Mouse (Mus musculus): ENCODE measurements at regions not wholly inside any gene's neighbourhood (a gene's known extent, or its start where the extent isn't known, plus 50 kb on each side); places are given as distances from the start of the nearest gene placed in this dataset.

DNA sequence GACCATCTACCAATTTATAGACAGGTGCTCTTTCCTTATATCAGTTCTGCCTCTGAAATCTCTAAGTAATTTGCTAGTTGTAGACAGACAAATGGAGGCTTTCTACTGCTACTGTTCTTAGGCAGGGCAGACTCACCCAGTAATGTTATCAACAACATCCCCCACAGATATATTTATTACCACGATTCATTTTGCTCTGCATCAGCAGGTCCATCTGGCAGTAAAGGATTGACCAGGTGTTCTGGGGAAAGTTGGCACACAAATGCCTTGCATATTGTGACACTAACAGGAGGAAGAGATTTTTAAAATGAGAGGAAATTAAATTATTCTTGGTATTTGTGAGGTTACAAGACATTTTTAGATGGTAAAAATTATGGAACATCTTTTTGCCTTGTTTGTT lies 627.3 kb upstream of the Tmprss15 start:
- DNase-seq, result peak; percentile 80

DNA sequence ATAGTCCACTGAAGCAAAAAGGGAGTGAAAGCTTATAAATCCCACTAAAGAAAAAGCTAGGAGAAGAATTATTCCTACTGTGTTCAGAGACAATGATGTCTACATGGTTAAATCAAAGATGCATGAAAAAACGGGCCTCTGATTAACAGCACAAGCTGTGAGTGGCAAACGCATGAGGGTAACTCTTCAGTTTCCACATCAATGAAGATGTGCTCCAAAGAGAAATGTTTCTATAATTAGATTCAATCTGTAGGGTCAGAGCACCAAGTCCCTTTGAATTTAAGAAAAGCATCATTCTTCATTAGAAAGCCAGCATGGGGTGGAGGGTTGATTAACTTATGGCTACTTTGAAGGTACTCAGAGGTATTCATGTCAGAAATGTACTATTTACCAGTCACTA lies 601.5 kb upstream of the Tmprss15 start:
- no peak for DNase-seq

DNA sequence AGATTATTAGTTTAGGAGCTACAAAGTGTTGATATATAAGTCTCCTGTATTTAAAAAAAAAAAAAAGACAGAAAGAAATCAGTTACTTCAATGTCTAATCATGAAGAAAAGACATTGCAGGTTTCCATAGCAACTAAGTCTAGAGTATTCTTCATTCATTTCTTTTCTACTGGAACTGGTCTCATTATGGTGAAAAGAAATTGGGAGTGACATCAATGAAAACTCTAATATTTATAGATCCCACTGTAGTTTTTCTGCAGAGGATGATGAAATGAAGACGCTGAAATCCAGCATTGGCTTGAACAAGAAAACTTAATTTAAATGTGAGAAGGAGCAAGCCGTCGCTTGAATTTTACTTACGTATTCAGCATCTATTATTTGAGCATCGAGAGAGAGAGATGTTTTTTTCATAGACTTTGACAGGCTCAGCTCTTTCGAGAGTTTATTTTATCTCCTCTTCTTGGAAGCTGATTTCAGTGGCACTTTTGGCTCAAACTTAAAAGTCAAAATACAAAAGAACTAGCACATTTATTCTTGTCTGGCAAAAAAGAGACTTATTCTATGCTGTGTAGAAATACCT lies 560.4 kb upstream of the Tmprss15 start:
- no peak for DNase-seq

DNA sequence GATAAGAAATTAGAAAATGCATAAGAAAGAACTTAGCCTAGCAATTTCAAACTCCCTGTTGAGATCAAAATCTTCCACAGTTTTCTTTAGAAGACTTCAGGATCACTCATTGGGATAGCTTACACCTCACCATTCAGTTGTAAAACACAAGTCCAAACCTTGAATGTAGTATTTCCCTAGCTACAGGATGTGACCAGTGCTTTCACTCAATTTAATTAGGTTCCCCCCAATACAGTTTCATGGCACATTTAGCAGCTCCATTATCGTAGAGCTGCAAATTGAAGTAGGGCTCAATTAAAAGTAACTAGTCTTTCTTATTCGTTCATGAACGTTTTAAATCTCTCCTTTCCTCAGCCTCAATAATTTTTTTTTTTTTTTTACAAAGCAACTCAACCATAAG lies 550.0 kb upstream of the Tmprss15 start:
- DNase-seq, result no peak

DNA sequence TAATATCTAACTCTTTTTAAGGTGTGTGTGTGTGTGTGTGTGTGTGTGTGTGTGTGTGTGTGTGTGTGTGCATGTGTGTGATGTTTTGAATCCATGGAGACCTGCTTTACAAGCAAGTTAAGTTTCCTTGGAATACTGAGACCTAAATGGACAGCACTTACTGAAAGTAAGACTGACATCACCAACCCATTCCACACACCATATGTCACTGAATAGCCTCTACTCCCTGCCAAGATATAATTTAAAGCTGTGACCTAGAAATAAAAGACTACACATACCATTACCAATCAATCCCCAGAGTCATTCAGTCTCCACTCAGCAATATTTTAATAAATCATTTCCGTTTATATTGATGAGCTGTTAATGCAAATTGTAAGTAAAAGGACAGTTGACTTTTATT lies 536.2 kb upstream of the Tmprss15 start:
- DNase-seq, result no peak

DNA sequence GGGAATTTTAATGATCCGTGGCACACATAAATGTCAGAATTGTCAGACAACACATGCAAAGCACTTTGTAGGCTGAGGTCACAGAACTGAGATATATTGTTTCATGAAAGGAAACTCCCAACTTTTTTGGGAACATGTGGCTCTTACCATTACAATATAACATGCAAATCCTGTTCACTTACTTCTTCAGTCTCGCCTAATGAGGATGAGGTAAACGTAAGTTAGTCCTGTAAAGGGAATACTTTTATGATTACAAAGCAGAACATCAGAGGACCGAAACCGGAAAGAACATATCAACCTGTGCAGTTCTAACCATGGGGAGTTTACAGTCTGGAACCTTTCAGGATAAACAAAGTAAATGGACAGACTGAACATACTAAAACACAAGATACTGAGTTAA lies 520.1 kb upstream of the Tmprss15 start:
- DNase-seq, result no peak

DNA sequence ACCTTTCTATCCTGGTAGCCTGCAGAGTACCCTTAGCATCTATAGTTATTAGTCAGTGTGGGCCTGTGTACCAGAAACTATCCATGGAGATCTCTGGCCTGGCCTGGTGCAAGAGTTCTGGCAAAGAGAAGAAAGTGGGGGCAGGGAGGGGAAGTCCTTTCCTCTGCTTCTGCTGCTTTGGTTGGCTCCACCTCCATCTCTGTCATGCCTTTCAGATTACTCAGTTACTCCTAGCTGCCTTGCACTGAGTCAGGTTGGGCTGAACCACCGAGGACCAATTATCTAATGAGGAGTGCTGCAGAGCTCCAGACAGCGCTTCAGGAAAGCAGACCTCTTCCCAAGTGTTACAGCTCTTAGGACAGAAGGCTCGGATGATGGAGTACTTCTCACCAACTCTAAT lies 500.0 kb upstream of the Tmprss15 start:
- no peak for DNase-seq

DNA sequence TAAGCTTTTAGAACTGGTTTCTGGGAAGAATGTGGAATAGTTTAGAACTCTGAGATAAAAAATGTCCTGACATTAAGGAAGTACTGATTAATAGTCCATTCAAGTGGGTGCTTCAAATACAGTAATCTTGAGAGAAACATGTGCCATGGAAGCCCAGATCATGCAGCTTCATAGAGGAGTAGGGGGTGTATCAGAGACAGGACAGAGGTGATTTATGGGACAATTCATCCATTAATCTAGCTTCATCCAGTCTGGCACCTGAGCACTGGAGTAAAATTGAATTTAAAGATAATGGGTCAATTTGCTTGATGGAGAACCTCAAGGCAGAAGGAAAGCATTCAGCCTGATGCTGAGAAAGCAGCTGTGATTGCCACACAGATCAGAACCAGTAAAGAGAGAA lies 494.8 kb upstream of the Tmprss15 start:
- no peak for DNase-seq

DNA sequence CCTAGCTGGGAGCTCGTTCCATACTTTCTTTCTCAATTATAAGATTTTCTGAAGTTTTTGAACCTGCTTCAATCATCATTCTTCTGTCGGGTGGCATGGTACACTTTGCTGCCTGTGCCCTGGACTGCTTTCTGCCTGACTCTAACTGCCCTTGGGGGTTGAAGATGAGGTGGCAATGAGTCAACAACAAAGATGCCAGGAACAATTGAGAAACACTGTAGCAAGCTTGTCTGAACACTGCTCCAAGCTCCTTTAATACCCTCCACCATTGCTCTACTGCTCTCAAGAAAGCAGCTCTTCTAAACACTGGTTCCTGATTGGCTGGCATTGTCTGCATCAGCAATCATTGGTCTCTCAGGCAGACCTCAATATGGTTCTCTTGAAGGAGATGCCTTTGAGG lies 480.0 kb upstream of the Tmprss15 start:
- DNase-seq, result no peak

DNA sequence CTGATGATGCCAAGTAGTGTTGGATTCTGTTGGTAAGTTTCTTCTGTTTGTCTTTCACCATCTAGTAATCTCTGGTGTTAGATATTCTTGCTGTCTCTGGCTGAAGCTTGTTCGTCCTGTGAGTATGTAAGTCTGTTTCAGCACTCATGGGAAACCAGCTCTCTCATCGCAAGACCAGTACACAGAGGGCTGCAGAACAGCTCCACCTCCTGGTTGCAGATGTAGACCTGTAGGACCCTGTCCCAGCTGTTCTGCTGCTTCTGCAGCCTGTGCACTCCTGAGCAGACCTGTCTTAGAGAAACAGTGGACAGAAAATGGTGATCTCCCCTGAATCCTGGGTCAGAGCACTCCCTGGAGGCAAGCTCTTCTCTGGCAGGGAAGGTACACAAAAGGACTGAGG lies 443.5 kb upstream of the Tmprss15 start:
- DNase-seq, result no peak

DNA sequence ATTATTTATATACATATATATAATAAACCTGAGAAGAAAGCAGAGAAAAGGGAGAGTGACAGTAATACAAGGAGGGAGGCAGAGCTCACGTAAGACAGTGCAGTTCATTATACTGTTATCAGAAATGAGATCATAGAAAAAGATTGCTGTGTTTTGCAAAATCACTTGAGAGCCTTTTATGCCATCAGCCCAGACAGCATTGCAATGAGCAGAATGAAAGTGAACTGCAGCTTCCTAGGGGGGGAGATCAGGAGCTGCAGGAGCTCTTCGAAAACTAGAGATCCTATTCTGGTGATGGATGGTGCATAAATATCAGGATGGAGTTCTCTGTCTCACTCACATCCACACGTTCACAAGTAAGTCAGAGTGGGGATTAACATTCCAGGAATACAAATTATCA lies 401.6 kb upstream of the Tmprss15 start:
- DNase-seq, result no peak

DNA sequence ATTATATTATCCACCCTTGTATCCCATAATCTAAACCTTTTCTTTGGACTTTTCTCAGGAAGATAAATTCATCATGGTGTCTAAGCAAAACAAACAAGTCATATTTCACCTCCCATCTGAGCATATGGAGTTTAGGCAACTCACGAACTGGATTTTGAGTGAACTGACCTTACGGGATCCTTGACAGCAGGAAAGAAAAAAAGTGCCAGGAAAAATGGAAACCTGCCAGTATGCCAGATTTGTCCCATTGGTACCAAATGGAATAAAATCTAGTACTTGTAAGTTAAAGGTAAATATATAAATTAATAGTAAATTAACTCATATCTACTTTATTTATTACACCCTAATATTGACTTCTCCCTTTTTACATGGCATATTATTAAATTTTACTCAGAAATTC lies 360.0 kb upstream of the Tmprss15 start:
- peak; percentile 20 for DNase-seq

DNA sequence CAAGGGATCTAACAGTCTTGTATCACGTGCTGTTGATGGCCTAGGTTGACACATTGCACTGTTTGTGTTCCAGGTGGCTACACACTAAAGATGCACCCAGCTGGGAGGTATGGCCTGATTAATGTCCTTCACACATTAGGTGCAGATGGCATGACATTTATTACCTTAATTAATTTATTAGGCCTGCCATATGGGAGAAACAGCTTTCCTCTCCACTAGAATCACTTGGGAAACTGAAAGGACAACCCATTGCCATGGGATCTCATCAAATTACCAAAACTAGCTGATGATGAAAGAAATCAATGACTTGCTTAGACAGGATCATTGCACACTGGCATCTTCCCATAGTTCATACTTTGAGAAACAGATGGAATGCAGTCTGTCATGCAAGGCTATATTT lies 358.8 kb upstream of the Tmprss15 start:
- DNase-seq, result peak; percentile 76

DNA sequence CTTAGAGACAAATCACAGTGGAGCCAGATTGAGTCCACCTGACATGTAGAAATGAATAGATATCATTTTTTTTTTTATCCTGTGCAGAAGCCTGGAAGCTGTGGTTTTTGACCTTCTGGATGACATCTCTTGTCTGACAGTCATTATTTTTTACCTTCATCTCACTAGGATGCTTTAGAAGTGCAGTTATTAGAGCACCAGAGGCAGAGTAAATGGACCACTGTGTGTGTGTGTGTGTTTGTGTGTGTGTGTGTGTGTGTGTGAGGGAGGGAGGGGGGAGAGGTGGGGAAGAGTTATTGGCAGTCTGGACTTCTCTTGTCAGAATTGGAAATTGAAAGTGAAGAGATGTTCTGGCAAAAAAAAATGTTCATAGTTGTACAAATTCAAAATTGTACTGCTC lies 316.5 kb upstream of the Tmprss15 start:
- DNase-seq, result no peak

DNA sequence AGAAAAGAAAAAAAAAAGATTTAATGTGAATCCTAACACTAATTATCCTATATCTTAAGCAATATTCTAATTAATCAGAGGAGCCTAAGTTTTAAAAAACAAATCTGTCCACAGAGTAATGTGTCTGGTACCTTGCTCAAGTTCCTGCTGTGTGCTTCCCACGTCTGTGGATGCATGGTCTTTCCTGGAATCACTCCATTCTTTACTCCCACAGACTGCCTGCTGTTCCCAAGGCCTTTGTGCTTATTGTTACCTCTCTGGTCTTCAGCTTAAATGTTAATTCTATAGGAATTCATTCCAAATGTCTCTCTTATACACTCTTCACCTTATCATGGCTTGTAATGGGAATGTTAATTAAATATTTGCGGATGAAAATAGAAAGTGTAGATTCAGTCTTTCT lies 315.3 kb upstream of the Tmprss15 start:
- no peak for DNase-seq

DNA sequence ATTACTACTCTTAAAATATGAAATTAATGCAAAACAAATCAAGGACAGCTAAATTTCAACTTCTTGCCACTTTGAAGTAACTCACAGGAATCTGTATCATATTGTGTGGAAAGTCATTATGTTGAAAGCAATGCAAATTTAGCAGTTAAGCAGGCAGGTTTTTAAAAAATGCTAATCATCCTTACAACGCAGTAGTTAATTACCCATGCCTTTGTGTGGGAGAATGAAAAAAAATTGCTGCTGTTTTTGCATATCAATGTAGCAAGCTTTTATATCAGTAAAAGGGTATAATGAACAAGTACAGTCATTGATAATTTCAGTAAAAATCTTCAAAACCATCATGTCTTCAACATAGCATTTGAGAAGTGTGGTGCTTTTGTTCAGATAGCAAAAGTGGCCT lies 313.2 kb upstream of the Tmprss15 start:
- no peak for DNase-seq

DNA sequence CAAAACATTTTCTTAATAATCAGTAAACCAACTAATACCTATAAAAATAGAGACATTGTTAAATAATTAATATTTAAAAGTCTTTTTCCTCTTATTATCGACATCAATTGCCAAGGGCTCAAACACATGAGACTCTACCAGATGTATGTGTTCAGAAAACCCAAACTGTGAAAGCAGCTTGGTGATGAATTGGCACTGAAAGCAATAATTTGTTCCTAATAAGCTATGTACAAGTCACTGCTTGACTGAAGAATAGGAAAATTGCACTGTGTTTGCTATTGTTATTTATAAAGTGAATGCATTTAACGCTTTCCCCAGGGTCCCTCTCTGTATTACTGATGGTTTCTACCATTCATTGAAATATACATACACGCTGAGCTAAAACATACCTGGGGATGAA lies 309.2 kb upstream of the Tmprss15 start:
- no peak for DNase-seq

DNA sequence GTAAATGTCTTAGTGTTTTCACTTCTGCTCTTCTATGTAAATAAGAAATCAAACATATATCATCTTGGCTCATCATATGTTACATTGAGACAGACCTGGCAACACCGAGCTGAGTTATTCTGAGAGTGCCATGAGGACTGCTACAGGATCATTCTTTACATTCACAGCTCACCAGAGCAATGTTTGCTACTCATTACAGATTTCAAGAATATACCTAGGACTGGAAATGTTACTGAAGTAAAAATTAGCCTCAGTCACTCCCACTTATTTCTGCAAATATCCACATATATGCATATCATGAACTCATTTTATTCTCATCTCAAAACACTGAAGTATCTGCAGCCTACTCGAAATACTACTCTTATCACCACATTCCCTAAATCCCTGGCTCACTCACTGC lies 307.6 kb upstream of the Tmprss15 start:
- DNase-seq, result no peak

DNA sequence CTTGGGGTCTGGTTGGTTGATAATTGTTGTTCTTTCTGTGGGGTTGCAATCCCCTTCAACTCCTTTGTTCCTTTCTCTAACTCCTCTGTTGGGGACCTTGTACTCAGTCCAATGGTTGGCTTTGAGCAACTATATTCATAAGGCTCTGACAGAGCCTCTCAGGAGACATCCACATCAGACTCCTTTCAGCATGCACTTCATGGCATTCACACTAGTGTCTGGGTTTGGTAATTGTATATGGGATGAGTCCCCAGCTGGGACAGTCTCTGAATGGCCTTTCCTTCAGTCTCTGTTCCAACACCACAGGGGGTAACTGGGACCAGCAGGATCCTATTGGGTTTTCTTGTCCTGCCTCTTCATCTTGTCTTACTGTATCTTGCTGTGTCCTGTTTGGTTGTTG lies 303.5 kb upstream of the Tmprss15 start:
- no peak for DNase-seq

DNA sequence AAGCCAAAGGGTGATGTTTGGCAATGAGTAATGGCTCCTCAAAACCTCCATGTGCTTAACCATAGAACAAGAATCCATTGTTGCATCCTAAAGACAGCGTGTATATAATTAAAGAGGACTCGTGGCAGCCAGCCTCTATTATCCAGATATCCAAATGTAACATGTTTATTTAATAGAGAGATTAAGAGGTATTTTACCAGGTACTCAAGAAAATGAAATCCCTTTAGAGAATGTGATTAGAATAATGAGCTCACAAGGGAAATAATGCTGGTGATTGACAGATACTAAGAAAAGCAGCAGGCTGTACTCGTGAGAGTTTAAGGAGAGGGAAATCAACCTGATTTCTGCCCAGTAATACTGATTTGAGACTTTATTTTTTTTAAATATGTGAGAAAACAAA lies 295.5 kb upstream of the Tmprss15 start:
- DNase-seq, result no peak

DNA sequence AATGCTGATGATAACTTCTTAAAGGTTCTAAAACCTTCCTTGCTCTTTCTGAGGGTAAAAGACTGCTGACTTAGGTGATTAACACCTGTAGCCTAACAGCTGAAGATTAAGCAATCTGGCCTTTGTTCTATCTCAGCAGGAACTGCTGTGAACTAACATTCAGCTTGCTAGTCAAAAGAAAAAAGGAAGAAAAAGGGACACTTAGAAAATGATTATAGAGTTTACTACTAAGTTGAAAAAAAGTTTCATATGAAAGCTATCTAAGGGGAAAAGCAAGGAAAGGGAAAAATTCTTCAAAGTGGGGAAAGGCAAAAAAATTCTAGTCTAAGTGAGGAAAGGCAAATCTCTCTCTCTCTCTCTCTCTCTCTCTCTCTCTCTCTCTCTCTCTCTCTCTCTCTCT lies 259.2 kb upstream of the Tmprss15 start:
- DNase-seq, result no peak

DNA sequence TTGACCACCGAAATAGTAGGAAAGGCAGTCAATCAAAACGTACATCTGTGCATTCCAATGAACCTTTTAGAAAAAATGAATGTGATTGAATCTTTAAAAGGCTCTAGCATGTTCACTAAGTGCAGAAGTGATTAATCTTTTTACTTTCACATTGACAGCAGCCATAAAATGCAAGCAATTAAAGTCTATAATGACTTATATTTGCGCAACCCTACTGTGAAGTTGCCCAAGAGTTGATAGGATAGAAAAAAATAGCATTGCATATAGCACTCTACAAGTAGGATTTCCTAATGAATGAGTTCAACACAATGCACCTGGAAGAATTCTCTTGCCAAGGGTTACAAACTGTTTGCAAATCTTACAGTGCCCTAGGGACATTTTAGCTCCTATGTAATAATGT lies 251.6 kb upstream of the Tmprss15 start:
- DNase-seq, result no peak

DNA sequence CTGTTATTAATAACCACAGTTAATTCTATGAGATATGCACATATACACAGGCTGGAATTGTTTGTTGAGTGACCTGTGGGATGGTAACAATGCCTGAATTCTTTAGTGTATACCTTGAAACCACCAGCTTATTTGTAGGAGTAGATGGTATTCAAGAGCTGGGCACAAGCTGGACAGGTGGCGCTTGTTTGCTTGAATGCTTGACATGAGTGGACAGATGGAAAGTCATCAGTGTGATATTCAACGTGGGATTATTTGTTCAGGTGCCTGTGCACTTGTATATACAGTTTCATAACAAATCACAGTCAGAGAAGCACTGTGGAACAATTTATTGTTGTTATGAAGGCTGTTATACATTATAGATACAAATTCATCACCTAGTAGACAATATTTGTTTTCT lies 245.5 kb upstream of the Tmprss15 start:
- peak; percentile 50 for DNase-seq

DNA sequence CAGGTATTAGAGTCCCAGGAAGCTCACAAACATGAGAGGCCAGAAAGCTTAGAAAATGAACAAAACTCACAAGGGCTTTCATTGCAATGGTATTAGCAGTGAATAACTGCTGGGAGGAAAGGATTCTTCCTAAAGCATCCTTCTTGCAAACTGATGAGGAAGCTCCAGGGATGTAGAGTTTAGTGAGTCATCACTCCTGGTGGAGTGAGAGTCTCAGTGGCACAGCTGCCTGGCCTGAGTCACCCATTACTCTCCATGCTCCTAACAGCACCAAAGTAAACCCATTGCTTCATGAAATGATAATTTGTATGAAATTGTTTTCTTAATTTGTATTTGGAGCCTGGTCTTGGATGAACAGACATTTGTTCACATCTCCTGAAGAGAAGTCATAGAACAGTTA lies 245.1 kb upstream of the Tmprss15 start:
- no peak for DNase-seq

DNA sequence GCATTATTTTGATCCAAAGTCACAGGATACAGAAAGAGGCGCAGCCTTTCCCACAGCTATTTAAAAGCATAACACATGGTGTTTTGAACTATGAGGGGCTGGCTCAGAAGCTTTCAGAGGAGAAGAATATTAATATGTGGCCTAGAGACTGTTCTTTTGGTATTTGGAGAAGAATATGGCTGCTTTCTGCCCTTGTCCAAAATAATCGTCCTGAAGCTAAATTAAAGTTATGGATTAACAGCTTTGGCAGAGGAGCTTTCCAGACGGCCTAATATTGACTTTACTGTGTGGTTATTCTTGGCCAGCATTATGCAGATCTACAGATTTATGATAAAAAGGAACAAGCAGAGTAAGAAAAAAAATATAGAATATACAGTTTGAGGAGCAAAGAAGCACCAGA lies 222.4 kb upstream of the Tmprss15 start:
- DNase-seq, result no peak

DNA sequence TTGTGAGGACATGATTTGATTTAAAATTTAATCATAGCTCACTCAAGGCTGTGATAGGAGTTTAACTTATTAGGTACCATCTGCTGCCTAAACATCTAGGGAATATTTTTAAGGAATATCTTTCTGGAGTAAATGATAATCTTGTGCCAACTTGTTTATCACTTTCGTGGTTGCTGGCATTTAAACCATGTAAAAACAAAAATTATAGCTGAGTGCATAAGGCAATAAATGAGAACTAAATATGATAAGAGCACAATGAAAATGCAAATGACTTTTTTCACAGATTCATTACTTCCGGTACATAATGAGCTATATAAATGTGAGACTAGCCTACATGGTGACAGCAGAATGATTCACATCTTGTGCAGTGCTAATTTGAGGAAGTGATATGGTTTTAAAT lies 221.8 kb upstream of the Tmprss15 start:
- DNase-seq, result no peak
